Mouse (Mus musculus): ENCODE measurements around the gene Zcchc14.
A peak's percentile ranks its signal among the peaks of the same experiment; 100 is the strongest.
"Not testable (repeated sequence)": the region's sequence is repeated elsewhere in the genome, so short reads cannot be mapped to it uniquely, and the experiment has no call there.

Zcchc14 gene

GRCm38 (mm10) chr8:121652774-121653323 is at the start of gene Zcchc14:
TSS of gene Zcchc14 (minus strand) at chr8:121652901.
- DNase-seq, result peak; percentile 98 to 100

GRCm38 (mm10) chr8:121699936-121700335 is 47.2 kb upstream of the Zcchc14 start:
- DNase-seq, result no peak

GRCm38 (mm10) chr8:121698615-121699101 is 46.0 kb upstream of the Zcchc14 start:
- DNase-seq, result no peak

GRCm38 (mm10) chr8:121697735-121698614 is 45.3 kb upstream of the Zcchc14 start:
- DNase-seq, result no peak

- DNase-seq, result peak; percentile 91 to 94
Measured at GRCm38 (mm10) chr8:121695585-121696184, 43.0 kb upstream of the Zcchc14 start.

GRCm38 (mm10) chr8:121694453-121694852 is 41.8 kb upstream of the Zcchc14 start:
- peak; percentile 57 to 70 for DNase-seq

- DNase-seq, result no peak
Measured at GRCm38 (mm10) chr8:121688496-121688895, 35.8 kb upstream of the Zcchc14 start.

GRCm38 (mm10) chr8:121687455-121688161 is 34.9 kb upstream of the Zcchc14 start:
- DNase-seq, result peak in 1 of 2 experiments; percentile 51

- peak; percentile 78 to 92 for DNase-seq
Measured at GRCm38 (mm10) chr8:121685419-121685818, 32.7 kb upstream of the Zcchc14 start.

GRCm38 (mm10) chr8:121683083-121683832 is 30.6 kb upstream of the Zcchc14 start:
- DNase-seq, result no peak

- no peak for DNase-seq
Measured at GRCm38 (mm10) chr8:121681457-121681856, 28.8 kb upstream of the Zcchc14 start.

GRCm38 (mm10) chr8:121680896-121681295 is 28.2 kb upstream of the Zcchc14 start:
- DNase-seq, result no peak

GRCm38 (mm10) chr8:121678696-121679095 is 26.0 kb upstream of the Zcchc14 start:
- no peak for DNase-seq

GRCm38 (mm10) chr8:121675701-121676100 is 23.0 kb upstream of the Zcchc14 start:
- peak; percentile 76 to 88 for DNase-seq

GRCm38 (mm10) chr8:121675161-121675560 is 22.5 kb upstream of the Zcchc14 start:
- no peak for DNase-seq

- peak in 1 of 2 experiments; percentile 76 for DNase-seq
Measured at GRCm38 (mm10) chr8:121674524-121674923, 21.8 kb upstream of the Zcchc14 start.

GRCm38 (mm10) chr8:121673917-121674316 is 21.2 kb upstream of the Zcchc14 start:
- DNase-seq, result peak in 1 of 2 experiments; percentile 34

- no peak for DNase-seq
Measured at GRCm38 (mm10) chr8:121673153-121673552, 20.5 kb upstream of the Zcchc14 start.

GRCm38 (mm10) chr8:121669208-121669607 is 16.5 kb upstream of the Zcchc14 start:
- DNase-seq, result peak in 1 of 2 experiments; percentile 52

- DNase-seq, result peak in 1 of 2 experiments; percentile 61
Measured at GRCm38 (mm10) chr8:121668553-121668952, 15.9 kb upstream of the Zcchc14 start.

- DNase-seq, result not testable (repeated sequence)
Measured at GRCm38 (mm10) chr8:121667936-121668500, 15.3 kb upstream of the Zcchc14 start.

GRCm38 (mm10) chr8:121665329-121665728 is 12.6 kb upstream of the Zcchc14 start:
- peak; percentile 79 to 89 for DNase-seq
